ENCODE assay signal across 24 mouse cellular contexts in genomic region chr1:36257276-36257675, GRCm38 (mm10).
"Had no signal": no experiment of that assay in that cellular context is flagged by ENCODE, and none has a peak within 500 bp of the region (broad histone marks: within the 10 kb centered on the region; RNA-seq: fewer than 3 reads in every experiment).

No protein-coding gene starts in this region.

- H3K36me3 ChIP-seq: hindbrain, embryonic 10.5 days; hindbrain, embryonic 12.5 days; intestine, embryonic 15.5 days; limb, embryonic 13.5 days; limb, embryonic 15.5 days had no signal

- H3K27me3 ChIP-seq: intestine, embryonic 15.5 days had no signal

- H3K27ac ChIP-seq: heart, adult 2 months; hindbrain, embryonic 10.5 days; hindbrain, embryonic 12.5 days; hindbrain, embryonic 14.5 days; intestine, embryonic 15.5 days; limb, embryonic 13.5 days; limb, embryonic 15.5 days had no signal

- ATAC-seq: hindbrain, embryonic 16.5 days; inflammation-experienced regulatory T-cells, adult 6 months; intestine, embryonic 15.5 days; intestine, postnatal 0 days had no signal

- H3K9me3 ChIP-seq: intestine, embryonic 15.5 days; limb, embryonic 15.5 days had no signal

- H3K4me2 ChIP-seq: heart, embryonic 11.5 days; hindbrain, embryonic 12.5 days; hindbrain, embryonic 14.5 days; intestine, embryonic 15.5 days; limb, embryonic 13.5 days; limb, embryonic 15.5 days; liver, embryonic 11.5 days had no signal

- H3K9ac ChIP-seq: hindbrain, embryonic 12.5 days; hindbrain, embryonic 14.5 days; intestine, embryonic 15.5 days; limb, embryonic 13.5 days; limb, embryonic 15.5 days had no signal

- H3K4me1 ChIP-seq: hindbrain, embryonic 12.5 days had no signal

- DNase-seq: gastrocnemius, postnatal 14 days; gastrocnemius, postnatal 36 days; heart, adult 2 months; heart, postnatal 10 days; heart, postnatal 4 days; kidney, adult 18-20 months; kidney, adult 8-10 months; kidney, postnatal 10 days; kidney, postnatal 25 days; kidney, postnatal 4 days; layer of hippocampus, adult 9-11 months; layer of hippocampus, postnatal 36 days; left cerebral cortex, postnatal 4 days had no signal

- H3K4me3 ChIP-seq: heart, adult 2 months; hindbrain, embryonic 10.5 days; hindbrain, embryonic 12.5 days; intestine, embryonic 15.5 days; limb, embryonic 13.5 days; limb, embryonic 15.5 days had no signal
